ENCODE assay signal across 13 mouse cellular contexts in genomic region chr16:94523594-94524377, GRCm38 (mm10). TPM values are rescaled to one million over a fixed set of nuclear protein-coding genes. Genes with fewer than 3 reads are reported as not detected.
A peak's percentile ranks its signal among the peaks of the same experiment; 100 is the strongest.
DNase-seq lines count a peak whose midpoint lies in the region; ATAC-seq lines count a peak whose summit lies in the region.
"Had no signal": no experiment of that assay in that cellular context is flagged by ENCODE, and none has a peak within 500 bp of the region (broad histone marks: within the 10 kb centered on the region; RNA-seq: fewer than 3 reads in every experiment).

No protein-coding gene starts in this region.

- no peaks in the 10 kb centered on the region for H3K27me3 ChIP-seq in forebrain, embryonic 13.5 days
- no peaks in the 10 kb centered on the region for H3K27me3 ChIP-seq in forebrain, embryonic 10.5 days (ENCODE audit: poor library complexity, severe bottlenecking)
- no peaks in the 10 kb centered on the region for H3K27me3 ChIP-seq in kidney, embryonic 16.5 days (ENCODE audit: insufficient read depth, low read length)
- no peaks in the 10 kb centered on the region for H3K27me3 ChIP-seq in liver, embryonic 15.5 days
- H3K27me3 ChIP-seq: limb, embryonic 15.5 days had no signal

- H3K36me3 ChIP-seq in forebrain, embryonic 13.5 days (ENCODE audit: poor library complexity, severe bottlenecking) = no peaks in the 10 kb centered on the region
- H3K36me3 ChIP-seq in forebrain, embryonic 10.5 days (replicated peaks) = peaks cover 4% of the 10 kb centered on the region; the same call in 1 of the 2 replicates
- no peaks in the 10 kb centered on the region for H3K36me3 ChIP-seq in kidney, embryonic 16.5 days (ENCODE audit: insufficient read depth, low read length)
- 0 out of 2 replicates have a peak, but pooled peaks cover 4% of the 10 kb centered on the region for H3K36me3 ChIP-seq in liver, embryonic 15.5 days (replicated peaks)
- H3K36me3 ChIP-seq: limb, embryonic 15.5 days had no signal

- no peak overlapping the region for H3K27ac ChIP-seq in forebrain, embryonic 13.5 days
- H3K27ac ChIP-seq in forebrain, embryonic 10.5 days = no peak overlapping the region
- H3K27ac ChIP-seq in kidney, embryonic 16.5 days (ENCODE audit: low read length) = no peak overlapping the region
- H3K27ac ChIP-seq in liver, embryonic 15.5 days (replicated peaks) = peak overlapping the region; percentile 30; the same call in 1 of the 2 replicates
- H3K27ac ChIP-seq: hindbrain, embryonic 14.5 days; limb, embryonic 15.5 days had no signal

- H3K4me1 ChIP-seq in forebrain, embryonic 13.5 days = peaks cover 25% of the 10 kb centered on the region
- peaks cover 30% of the 10 kb centered on the region for H3K4me1 ChIP-seq in forebrain, embryonic 10.5 days
- peaks cover 29% of the 10 kb centered on the region for H3K4me1 ChIP-seq in kidney, embryonic 16.5 days (ENCODE audit: insufficient read depth, low read length)
- H3K4me1 ChIP-seq in liver, embryonic 15.5 days (replicated peaks) = peaks cover 63% of the 10 kb centered on the region

- H3K9ac ChIP-seq in forebrain, embryonic 13.5 days = peak overlapping the region; percentile 40
- peak overlapping the region; percentile 5; the same call in 1 of the 2 replicates for H3K9ac ChIP-seq in kidney, embryonic 16.5 days (replicated peaks; ENCODE audit: low read length)
- no peak overlapping the region for H3K9ac ChIP-seq in liver, embryonic 15.5 days
- H3K9ac ChIP-seq: hindbrain, embryonic 14.5 days; limb, embryonic 15.5 days had no signal

- no peak for DNase-seq in forebrain, embryonic 10.5 days (ENCODE audit: extremely low spot score, low spot score)
- DNase-seq in kidney, postnatal 14 days = no peak
- DNase-seq in adipocyte (ENCODE audit: low spot score) = peak; percentile 35
- no peak for DNase-seq in c-Kit-positive CD71-positive TER-119-positive erythroid progenitor cells, embryonic 14.5 days (ENCODE audit: low spot score)
- DNase-seq: cerebellum, postnatal 36 days; right cerebral cortex, postnatal 14 days had no signal

- ATAC-seq in forebrain, embryonic 13.5 days = no peak
- ATAC-seq in kidney, embryonic 16.5 days (ENCODE audit: low FRiP score, low TSS enrichment) = no peak
- no peak for ATAC-seq in liver, embryonic 15.5 days (ENCODE audit: insufficient read depth)
- ATAC-seq in monocyte, adult 5-6 weeks (replicated peaks; ENCODE audit: insufficient number of reproducible peaks, low FRiP score, low TSS enrichment, poor library complexity, severe bottlenecking) = no peak
- ATAC-seq: forebrain, embryonic 16.5 days had no signal

- no peaks in the 10 kb centered on the region for H3K9me3 ChIP-seq in forebrain, embryonic 13.5 days (replicated peaks)
- H3K9me3 ChIP-seq in forebrain, embryonic 10.5 days = no peaks in the 10 kb centered on the region
- no peaks in the 10 kb centered on the region for H3K9me3 ChIP-seq in kidney, embryonic 16.5 days (ENCODE audit: low read length)
- no peaks in the 10 kb centered on the region for H3K9me3 ChIP-seq in liver, embryonic 15.5 days (replicated peaks)
- H3K9me3 ChIP-seq: limb, embryonic 15.5 days had no signal

- no peak overlapping the region for H3K4me2 ChIP-seq in forebrain, embryonic 13.5 days
- no peak overlapping the region for H3K4me2 ChIP-seq in kidney, embryonic 16.5 days (replicated peaks; ENCODE audit: low read depth, low read length)
- H3K4me2 ChIP-seq in liver, embryonic 15.5 days = no peak overlapping the region
- H3K4me2 ChIP-seq: limb, embryonic 15.5 days had no signal

- 77% methylated on average over 6 of the region's 6 CpGs for WGBS in forebrain, embryonic 13.5 days
- WGBS in forebrain, embryonic 10.5 days = 78% methylated on average over 6 of the region's 6 CpGs
- 40% methylated on average over 6 of the region's 6 CpGs for WGBS in kidney, embryonic 16.5 days
- WGBS in liver, embryonic 15.5 days (ENCODE audit: insufficient replicate concordance) = 57% methylated on average over 6 of the region's 6 CpGs

- no peak overlapping the region for H3K4me3 ChIP-seq in forebrain, embryonic 13.5 days
- H3K4me3 ChIP-seq in forebrain, embryonic 10.5 days = no peak overlapping the region
- no peak overlapping the region for H3K4me3 ChIP-seq in kidney, embryonic 16.5 days (ENCODE audit: low read length)
- no peak overlapping the region for H3K4me3 ChIP-seq in liver, embryonic 15.5 days (replicated peaks)
- H3K4me3 ChIP-seq: limb, embryonic 15.5 days had no signal

RNA-seq across cellular contexts. Expression of gene Vps26c, which starts 2.8 kb away (rescaled TPM):
- polyA plus RNA-seq in forebrain, embryonic 13.5 days (2015; fragmentation: Nextera tagmentation; extraction: Ambion mirVana) = 65.2 and 66.0 TPM in 2 replicates
- 55.8 and 56.1 TPM in 2 replicates for polyA plus RNA-seq in forebrain, embryonic 10.5 days (2016; fragmentation: Nextera tagmentation; extraction: Ambion mirVana)
- polyA plus RNA-seq in kidney, embryonic 16.5 days (2015; fragmentation: Nextera tagmentation; extraction: Ambion mirVana) = 59.3 and 63.2 TPM in 2 replicates
- 19.2 and 20.6 TPM in 2 replicates for polyA plus RNA-seq in liver, embryonic 15.5 days (2015; fragmentation: Nextera tagmentation; extraction: Ambion mirVana)
- 27.9 to 44.3 TPM (median 39.2 TPM) in 3 replicates for total RNA-seq in monocyte, adult 5-6 weeks (2017)

RNA-seq across cellular contexts. Expression of gene Dyrk1a, which starts 46.0 kb away (rescaled TPM):
- 12.7 and 14.5 TPM in 2 replicates for polyA plus RNA-seq in forebrain, embryonic 13.5 days (2015; fragmentation: Nextera tagmentation; extraction: Ambion mirVana)
- 9.1 TPM in 2 replicates for polyA plus RNA-seq in forebrain, embryonic 10.5 days (2016; fragmentation: Nextera tagmentation; extraction: Ambion mirVana)
- 8.3 and 10.3 TPM in 2 replicates for polyA plus RNA-seq in kidney, embryonic 16.5 days (2015; fragmentation: Nextera tagmentation; extraction: Ambion mirVana)
- polyA plus RNA-seq in liver, embryonic 15.5 days (2015; fragmentation: Nextera tagmentation; extraction: Ambion mirVana) = 4.3 and 4.4 TPM in 2 replicates
- 87.6 to 107 TPM (median 95.1 TPM) in 3 replicates for total RNA-seq in monocyte, adult 5-6 weeks (2017)
